Mouse (Mus musculus): ENCODE results near the gene Cyp26b1. TPM values are rescaled to one million over a fixed set of nuclear protein-coding genes. Genes with fewer than 3 reads are reported as not detected.

Gene Cyp26b1
- polyA plus RNA-seq, 1 experiment: 6.6 TPM

DNA sequence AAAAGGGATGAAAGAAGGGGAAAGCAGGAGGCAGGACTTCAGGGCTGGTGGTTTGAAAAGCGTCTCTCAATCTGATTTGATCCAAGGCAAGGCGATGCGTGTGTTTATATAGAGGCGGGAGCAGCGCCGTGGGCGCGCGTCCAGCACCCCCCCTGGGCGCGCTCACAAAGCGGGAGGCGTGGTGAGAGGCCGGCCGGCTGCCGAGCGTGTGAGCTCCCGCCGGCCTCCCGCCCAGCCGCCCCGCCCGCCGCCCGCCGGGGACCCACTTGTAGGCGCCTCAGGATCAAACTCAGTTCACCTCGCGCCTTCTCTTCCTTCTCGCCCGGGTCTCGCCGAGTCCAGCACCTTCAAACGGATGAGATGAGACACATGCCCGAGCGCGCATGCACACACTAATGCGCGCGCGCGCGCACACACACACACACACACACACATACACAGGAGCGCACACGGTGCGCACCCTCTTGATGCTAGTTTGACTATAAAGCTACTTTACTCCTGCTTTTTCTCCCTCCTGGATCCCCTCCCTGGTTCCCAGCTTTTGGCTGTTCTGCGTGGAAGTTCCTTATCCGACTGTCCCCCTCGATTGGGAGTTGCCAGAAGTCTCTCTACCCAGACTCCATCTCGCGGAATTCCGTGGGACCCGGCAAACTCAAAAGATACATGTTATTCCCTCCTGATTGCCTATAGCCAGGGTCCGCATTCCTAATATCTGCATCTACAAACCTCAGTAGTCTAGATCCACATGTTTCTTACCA is 4.6 kb downstream of the Cyp26b1 start:
- TF ChIP-seq CTCF (IDR thresholded peaks at IDR 0.05; ENCODE audit: borderline replicate concordance, control insufficient read depth, extremely low read depth, insufficient read depth, low read length, poor library complexity): no peak
- TF ChIP-seq POLR2A (IDR thresholded peaks at IDR 0.05; ENCODE audit: control insufficient read depth, extremely low read depth, insufficient read depth, low read length, poor library complexity): no peak
- Histone ChIP-seq H3K36me3 (ENCODE audit: control insufficient read depth, insufficient read depth, low read length) (no peaks in the 10 kb centered on the region), H3K27me3 (ENCODE audit: control insufficient read depth, insufficient read depth, low read length) (peaks cover 35% of the 10 kb centered on the region), H3K4me1 (replicated peaks; ENCODE audit: control insufficient read depth, insufficient read depth, low read length) (peaks cover 4% of the 10 kb centered on the region; the same call in 1 of the 2 replicates), H3K4me3 (ENCODE audit: control insufficient read depth, insufficient read depth, low read length) (no peak overlapping the region), H3K27ac (ENCODE audit: control insufficient read depth, insufficient read depth, low read length) (no peak overlapping the region)
- DNase-seq: no peak
- WGBS: 4% methylated on average over 54 of the region's 54 CpGs

DNA sequence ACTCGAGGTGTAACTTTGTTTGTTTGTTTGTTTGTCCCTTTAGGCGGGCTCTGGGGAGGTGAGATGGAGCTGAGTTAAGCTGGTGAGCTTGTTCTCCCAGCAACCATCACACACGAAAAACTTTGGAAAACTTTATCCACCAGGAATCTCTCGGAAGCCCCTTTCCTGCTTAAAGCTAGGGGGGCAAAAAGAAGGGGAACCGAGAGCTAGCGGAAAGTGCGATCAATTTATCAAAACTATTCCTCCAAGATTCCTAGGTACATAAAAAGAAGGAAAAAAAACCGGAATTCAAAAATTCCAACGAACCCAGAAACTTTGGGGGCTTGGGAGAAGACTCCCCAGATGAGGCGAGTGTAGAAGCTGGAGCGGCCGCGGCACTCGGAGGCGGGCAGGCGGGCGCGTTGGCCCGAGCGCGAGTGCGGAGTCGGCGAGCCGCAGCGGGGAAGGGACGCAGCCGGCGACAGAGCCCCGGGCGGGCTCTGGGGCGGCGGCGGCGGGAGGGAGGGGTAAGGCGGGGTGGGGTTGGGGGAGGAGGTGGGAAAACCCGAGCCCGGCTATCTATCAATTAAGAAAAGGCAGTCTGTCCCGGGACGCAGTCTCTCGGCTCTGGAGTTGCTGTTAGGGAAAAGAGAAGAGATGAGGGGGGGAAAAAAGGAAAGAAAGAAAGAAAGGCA is 5.3 kb downstream of the Cyp26b1 start:
- Histone ChIP-seq H3K4me3 (ENCODE audit: control insufficient read depth, insufficient read depth, low read length) (no peak overlapping the region), H3K36me3 (ENCODE audit: control insufficient read depth, insufficient read depth, low read length) (no peaks in the 10 kb centered on the region), H3K4me1 (replicated peaks; ENCODE audit: control insufficient read depth, insufficient read depth, low read length) (peaks cover 11% of the 10 kb centered on the region), H3K27me3 (ENCODE audit: control insufficient read depth, insufficient read depth, low read length) (peaks cover 38% of the 10 kb centered on the region), H3K27ac (ENCODE audit: control insufficient read depth, insufficient read depth, low read length) (no peak overlapping the region)
- WGBS: 2% methylated on average over 41 of the region's 41 CpGs
- no peak for DNase-seq
- TF ChIP-seq CTCF (IDR thresholded peaks at IDR 0.05; ENCODE audit: borderline replicate concordance, control insufficient read depth, extremely low read depth, insufficient read depth, low read length, poor library complexity): no peak
- TF ChIP-seq POLR2A (IDR thresholded peaks at IDR 0.05; ENCODE audit: control insufficient read depth, extremely low read depth, insufficient read depth, low read length, poor library complexity): no peak

DNA sequence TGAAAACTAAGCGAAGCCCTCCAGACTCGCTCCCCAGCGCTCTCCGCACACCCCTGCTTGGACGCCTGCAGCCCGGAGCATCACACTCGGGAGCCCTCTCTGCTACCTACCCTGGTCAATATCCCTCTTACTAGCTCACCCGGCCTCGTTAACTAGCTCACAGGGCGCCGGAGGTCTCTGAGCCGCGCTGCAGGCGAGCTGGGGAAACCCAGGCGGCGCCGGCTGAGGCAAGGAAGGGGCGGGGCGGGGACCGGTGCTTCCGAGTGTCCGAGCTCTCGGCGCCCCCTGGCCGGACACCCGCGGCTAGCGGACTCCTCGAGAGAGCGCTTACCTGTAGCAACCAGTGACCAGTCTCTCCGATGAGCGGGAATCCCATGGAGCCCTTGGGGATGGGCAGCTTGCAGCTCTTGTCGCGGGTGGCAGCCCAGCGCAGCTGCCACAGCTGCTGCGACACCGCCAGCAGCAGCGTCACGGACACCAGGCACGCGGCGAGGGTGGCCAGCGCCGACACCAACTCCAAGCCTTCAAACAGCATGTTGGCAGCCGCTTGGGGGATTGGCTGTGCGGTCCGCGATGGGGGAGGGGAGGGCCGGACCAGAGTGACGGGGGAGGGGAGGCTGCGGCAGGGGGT is 6.1 kb downstream of the Cyp26b1 start:
- WGBS: 1% methylated on average over 51 of the region's 51 CpGs
- H3K36me3 ChIP-seq (ENCODE audit: control insufficient read depth, insufficient read depth, low read length): no peaks in the 10 kb centered on the region
- TF ChIP-seq POLR2A (IDR thresholded peaks at IDR 0.05; ENCODE audit: control insufficient read depth, extremely low read depth, insufficient read depth, low read length, poor library complexity): no peak
- TF ChIP-seq CTCF (IDR thresholded peaks at IDR 0.05; ENCODE audit: borderline replicate concordance, control insufficient read depth, extremely low read depth, insufficient read depth, low read length, poor library complexity): no peak
- peaks cover 38% of the 10 kb centered on the region for H3K27me3 ChIP-seq (ENCODE audit: control insufficient read depth, insufficient read depth, low read length)
- H3K4me1 ChIP-seq (replicated peaks; ENCODE audit: control insufficient read depth, insufficient read depth, low read length): peaks cover 18% of the 10 kb centered on the region
- H3K4me3 ChIP-seq (ENCODE audit: control insufficient read depth, insufficient read depth, low read length): no peak overlapping the region; the same call in 1 of the 2 replicates
- no peak for DNase-seq
- H3K27ac ChIP-seq (ENCODE audit: control insufficient read depth, insufficient read depth, low read length): no peak overlapping the region

DNA sequence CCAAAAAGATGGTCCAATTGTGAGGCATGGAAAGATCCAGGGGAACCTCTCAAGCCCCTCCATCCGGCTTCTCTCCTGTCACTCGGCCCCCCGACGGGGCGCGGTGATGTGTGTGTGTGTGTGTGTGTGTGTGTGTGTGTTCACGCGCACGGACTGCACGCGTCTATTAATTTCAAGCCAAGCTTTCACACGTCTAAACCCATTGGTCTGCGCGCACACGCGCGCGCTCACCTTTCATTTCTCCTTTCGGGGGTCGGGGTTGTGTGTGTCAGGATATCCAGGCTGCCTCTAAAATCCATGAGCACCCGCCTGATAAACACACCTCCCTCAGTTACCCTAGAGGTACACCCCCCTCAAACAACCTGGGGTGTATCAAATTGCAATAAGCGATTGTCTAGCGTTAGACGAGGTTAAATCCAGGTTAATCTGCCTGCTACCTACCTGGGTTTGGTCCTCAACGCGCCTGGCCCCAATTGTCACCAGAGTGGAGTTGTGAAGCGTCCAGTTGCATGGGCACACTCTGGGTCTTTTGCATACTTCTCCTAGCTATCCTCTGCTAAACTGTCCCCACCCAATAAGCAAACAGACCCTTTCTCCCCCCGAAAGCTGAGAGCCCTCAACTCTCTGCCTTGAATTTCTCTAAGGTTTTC is 7.0 kb downstream of the Cyp26b1 start:
- no peak for TF ChIP-seq CTCF (IDR thresholded peaks at IDR 0.05; ENCODE audit: borderline replicate concordance, control insufficient read depth, extremely low read depth, insufficient read depth, low read length, poor library complexity)
- no peak for TF ChIP-seq POLR2A (IDR thresholded peaks at IDR 0.05; ENCODE audit: control insufficient read depth, extremely low read depth, insufficient read depth, low read length, poor library complexity)
- Histone ChIP-seq H3K27ac (ENCODE audit: control insufficient read depth, insufficient read depth, low read length) (no peak overlapping the region), H3K36me3 (ENCODE audit: control insufficient read depth, insufficient read depth, low read length) (no peaks in the 10 kb centered on the region), H3K4me1 (replicated peaks; ENCODE audit: control insufficient read depth, insufficient read depth, low read length) (peaks cover 18% of the 10 kb centered on the region), H3K4me3 (ENCODE audit: control insufficient read depth, insufficient read depth, low read length) (no peak overlapping the region), H3K27me3 (ENCODE audit: control insufficient read depth, insufficient read depth, low read length) (peaks cover 38% of the 10 kb centered on the region)
- 8% methylated on average over 28 of the region's 28 CpGs for WGBS
- DNase-seq: no peak

DNA sequence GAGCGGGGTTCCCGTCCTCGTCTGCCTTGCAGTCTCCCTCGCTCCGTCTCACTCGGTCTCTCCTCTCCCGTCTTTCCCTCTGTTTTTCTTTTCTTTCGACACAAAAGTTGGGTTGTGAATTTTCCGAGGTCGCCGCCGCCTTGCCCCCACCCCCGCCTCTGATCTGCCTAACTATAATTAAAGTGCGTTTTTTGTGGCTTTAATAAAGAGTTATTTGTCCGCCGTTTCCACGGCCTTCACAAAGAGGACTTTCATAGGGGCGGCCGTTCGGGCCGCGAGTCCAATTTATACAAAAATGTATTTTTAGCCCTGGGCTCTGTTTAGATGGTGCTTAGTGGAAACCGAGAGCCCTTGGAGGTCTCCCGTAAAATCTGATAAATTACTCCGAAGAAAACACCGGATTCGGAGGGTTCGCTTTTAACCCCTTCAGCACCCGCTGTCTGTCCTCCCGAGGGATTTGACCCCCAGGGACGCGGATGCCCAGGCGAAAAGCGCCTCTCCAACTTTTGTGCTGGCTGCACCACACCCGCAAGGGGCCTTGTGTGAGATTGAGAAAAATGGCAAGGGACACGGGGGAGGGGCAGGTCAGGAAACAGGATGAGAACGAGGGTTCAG is 7.9 kb downstream of the Cyp26b1 start:
- H3K36me3 ChIP-seq (ENCODE audit: control insufficient read depth, insufficient read depth, low read length): no peaks in the 10 kb centered on the region
- no peak for DNase-seq
- H3K27me3 ChIP-seq (ENCODE audit: control insufficient read depth, insufficient read depth, low read length): peaks cover 38% of the 10 kb centered on the region
- TF ChIP-seq CTCF (IDR thresholded peaks at IDR 0.05; ENCODE audit: borderline replicate concordance, control insufficient read depth, extremely low read depth, insufficient read depth, low read length, poor library complexity) (no peak), POLR2A (IDR thresholded peaks at IDR 0.05; ENCODE audit: control insufficient read depth, extremely low read depth, insufficient read depth, low read length, poor library complexity) (no peak)
- H3K4me3 ChIP-seq (ENCODE audit: control insufficient read depth, insufficient read depth, low read length): no peak overlapping the region
- H3K27ac ChIP-seq (ENCODE audit: control insufficient read depth, insufficient read depth, low read length): no peak overlapping the region; the same call in 1 of the 2 replicates
- WGBS: 2% methylated on average over 37 of the region's 37 CpGs
- peaks cover 18% of the 10 kb centered on the region for H3K4me1 ChIP-seq (replicated peaks; ENCODE audit: control insufficient read depth, insufficient read depth, low read length)

All from thymus, adult 2 months (tissue).